Mouse (Mus musculus): ENCODE data around the gene Zfp775.
"Not testable (repeated sequence)": the region's sequence is repeated elsewhere in the genome, so short reads cannot be mapped to it uniquely, and the experiment has no call there.

Gene Zfp775

DNA sequence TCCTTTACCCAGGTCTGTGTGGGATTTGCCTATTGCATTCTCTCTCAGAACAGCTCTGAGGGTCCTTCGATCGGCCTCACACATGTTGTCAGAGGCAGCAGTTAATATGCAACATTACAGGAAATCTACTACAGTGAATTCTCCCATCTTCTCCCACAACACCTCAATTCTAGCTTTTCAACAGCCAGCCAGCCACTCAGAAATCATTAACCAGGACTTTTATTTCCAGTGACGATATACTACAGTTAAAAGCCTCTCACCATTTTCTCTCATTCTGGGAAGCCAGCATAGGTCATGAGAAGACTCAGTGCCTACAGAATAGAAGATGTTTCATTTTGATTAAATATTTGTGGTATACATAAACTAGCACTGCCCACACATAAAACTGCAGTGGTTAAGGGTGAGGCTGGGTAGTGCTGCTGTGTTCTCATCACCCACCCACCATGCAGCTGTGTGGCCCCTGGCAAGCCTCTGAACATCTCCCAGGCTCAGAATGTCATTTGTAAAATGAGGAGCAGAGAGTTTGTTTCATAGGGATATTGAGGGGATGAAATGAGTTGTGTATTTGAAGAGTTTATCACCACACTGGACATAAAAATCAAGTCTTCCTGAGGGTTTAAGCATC lies 10.5 kb upstream of the Zfp775 start:
- DNase-seq = peak; percentile 28

GRCm38 (mm10) chr6:48591871-48592270 lies 10.0 kb upstream of the Zfp775 start:
- no peak for DNase-seq

- DNase-seq = peak; percentile 98
Measured at GRCm38 (mm10) chr6:48593158-48594042, 8.5 kb upstream of the Zfp775 start, which contains the start of the genes Repin1 and Gm44965. TSS of gene Repin1 (plus strand) at chr6:48593883. TSS of gene Gm44965 (plus strand) at chr6:48593941.

GRCm38 (mm10) chr6:48594043-48594738 lies 7.7 kb upstream of the Zfp775 start:
- no peak for DNase-seq

- peak; percentile 39 for DNase-seq
Measured at GRCm38 (mm10) chr6:48595278-48595677, 6.6 kb upstream of the Zfp775 start.

- DNase-seq = no peak
Measured at GRCm38 (mm10) chr6:48596545-48597232, 5.2 kb upstream of the Zfp775 start.

- no peak for DNase-seq
Measured at GRCm38 (mm10) chr6:48597233-48597625, 4.6 kb upstream of the Zfp775 start.

DNA sequence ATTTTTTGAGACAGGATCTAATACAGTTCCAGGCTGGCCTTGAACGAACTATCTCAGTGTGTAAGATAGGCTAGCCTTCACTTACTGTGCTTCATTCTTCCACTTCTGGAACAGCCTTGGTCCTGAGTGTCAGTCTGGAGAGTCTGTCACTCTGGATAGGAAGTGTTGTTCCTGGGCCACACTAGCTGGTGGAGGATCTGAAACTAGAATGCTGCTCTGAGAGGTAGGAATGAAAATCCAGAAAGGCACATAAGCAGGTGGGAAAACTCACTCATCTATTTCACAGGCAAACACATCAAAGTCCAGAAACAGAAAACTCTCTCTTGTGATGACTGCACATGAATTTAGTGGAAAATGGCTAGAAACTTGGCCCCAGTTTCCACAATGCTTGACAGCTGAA lies 1.3 kb upstream of the Zfp775 start:
- no peak for DNase-seq

DNA sequence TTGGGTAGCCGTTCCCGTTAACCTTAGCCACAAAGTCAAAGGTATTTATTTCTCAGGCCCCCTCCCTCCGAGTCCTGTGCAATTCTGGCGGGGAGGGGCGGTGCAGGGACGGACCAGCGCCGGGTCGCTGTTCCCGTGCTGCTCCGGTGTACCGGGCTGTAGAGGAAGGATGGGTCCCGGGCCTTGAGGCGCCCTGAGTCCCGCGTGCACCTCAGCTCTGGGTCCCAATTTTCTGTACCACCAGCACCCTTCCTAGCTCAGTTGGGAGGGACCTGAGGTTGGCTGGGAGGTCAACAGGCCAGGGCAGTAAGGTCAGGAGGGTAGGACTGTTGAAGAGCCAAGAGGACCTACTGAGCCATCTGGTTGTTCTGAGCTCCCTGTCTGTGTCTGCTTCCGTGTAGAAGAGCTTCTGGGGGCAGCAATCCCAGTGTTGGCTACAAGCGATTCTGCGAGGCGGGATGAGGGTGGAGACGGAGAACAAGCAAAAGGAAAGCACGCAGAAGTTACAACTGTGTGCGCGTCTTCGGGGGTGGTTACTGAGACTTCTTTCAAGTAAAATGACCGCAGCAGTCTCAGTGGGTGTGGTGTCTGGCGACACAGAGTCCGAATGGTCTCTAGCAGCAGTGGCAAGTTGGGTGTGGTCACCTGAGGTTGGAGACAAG lies 348 bp downstream of the Zfp775 start:
- DNase-seq = no peak

GRCm38 (mm10) chr6:48608124-48608523 lies 6.3 kb downstream of the Zfp775 start:
- no peak for DNase-seq

DNA sequence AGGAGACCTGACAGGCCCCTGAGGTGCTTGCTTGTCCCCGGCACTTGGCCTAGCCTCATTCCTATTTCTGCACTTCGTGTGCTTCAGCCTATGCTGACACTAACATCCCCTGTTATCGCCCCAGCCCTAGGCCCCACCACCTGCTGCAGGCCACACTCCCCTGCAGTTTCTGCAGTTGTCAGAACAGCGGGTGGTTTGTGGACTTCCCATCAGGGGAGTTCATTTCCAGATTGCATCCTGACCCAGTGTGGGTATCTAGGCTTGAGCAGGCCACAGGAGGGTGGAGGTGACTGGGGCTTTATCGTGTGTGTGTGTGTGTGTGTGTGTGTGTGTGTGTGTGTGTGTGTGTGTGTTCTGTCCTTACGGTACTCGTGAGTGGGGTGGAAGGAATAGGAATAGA lies 7.6 kb downstream of the Zfp775 start:
- no peak for DNase-seq

- DNase-seq = no peak
Measured at GRCm38 (mm10) chr6:48610657-48611056, 8.8 kb downstream of the Zfp775 start.

- DNase-seq = no peak
Measured at GRCm38 (mm10) chr6:48613464-48613863, 11.6 kb downstream of the Zfp775 start.

DNA sequence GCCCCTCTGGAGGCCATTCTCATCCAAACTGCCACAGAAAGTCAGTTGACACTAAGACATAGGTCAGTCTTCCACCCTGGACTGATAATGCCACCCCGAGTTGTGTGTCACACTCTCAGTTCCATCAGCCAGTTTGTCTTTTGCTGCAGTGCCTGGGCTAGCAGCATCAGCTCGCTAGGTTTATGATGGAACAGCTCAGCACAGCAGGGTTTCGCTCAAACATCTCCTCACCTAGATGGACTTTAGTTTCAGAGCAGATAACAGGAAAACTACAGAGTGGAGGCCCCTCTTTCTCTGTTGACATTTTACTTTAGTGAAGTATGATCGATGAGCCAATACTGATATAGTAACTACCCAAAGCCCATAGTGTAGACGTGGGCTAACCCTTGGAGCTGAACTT lies 12.9 kb downstream of the Zfp775 start:
- no peak for DNase-seq

GRCm38 (mm10) chr6:48620031-48620430 lies 18.2 kb downstream of the Zfp775 start:
- DNase-seq = no peak

DNA sequence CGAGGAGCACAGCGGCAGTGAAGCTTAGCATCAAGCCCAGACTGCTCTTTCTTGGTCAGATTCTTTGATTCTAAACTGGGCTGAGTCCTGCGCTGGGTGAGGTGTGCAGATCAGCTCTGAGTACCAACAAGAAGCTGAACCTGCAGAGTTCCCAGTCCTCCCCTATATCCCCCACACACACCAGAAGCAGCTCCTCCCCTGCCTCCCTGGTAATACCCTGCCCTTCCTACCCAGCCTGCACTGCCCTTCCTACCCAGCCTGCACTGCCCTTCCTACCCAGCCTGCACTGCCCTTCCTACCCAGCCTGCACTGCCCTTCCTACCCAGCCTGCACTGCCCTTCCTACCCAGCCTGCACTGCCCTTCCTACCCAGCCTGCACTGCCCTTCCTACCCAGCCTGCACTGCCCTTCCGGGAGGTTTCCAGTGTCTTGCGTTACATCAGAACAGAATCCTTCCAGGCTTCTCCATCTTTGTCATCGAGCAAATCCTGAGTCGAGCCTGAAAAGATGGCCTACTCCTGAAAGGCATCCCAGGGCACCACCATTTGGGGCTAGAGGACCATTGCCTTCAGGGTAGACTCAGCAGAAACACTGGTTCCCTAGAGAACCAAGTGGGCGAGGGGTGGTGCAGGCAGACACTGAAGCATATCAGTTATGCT lies 20.5 kb downstream of the Zfp775 start:
- DNase-seq = not testable (repeated sequence)

- DNase-seq = no peak
Measured at GRCm38 (mm10) chr6:48623460-48623859, 21.6 kb downstream of the Zfp775 start.

DNA sequence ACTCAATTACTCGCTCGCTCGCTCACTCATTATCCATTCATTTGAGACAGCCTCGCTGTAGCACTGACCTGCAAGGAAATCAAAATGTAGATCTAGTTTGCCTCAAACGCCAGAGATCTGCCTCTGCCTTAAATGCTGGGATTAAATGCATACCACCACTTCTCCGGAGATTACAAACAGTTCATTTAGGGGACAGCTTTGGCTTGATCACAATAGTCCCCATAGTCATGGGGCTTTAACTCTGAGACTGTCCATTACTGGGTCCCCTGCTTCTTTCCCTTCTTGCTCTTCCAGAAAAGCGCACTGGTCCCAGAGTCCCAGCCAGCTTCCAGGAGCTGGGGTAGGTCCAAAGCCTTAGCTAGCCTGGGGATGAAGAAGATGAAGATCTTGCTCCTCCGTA lies 24.6 kb downstream of the Zfp775 start, which contains the start of gene AI854703:
Gene AI854703, plus strand, starts transcription at position 301 of the 400 bp plus-strand sequence.
- DNase-seq = no peak

DNA sequence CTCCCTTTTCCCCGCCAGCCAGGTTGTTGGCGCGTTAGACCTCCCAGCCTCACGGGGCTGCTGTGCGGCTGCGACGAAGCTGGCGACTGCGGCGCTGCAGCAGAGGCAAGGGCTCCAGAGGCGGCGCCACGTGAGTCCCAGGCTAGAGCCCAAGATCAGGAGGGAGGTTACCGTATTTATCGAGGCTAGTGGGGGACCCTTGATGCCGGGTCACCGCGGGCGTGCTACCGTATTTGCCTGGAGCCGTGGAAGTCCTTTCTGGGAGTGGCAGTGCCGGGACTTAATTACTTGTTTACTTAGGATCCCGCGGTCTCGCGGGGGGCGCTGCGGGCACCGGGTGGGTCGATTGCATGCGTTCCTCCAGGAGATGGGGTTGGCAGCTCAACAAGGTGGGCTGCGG lies 25.1 kb downstream of the Zfp775 start:
- peak; percentile 82 for DNase-seq

DNA sequence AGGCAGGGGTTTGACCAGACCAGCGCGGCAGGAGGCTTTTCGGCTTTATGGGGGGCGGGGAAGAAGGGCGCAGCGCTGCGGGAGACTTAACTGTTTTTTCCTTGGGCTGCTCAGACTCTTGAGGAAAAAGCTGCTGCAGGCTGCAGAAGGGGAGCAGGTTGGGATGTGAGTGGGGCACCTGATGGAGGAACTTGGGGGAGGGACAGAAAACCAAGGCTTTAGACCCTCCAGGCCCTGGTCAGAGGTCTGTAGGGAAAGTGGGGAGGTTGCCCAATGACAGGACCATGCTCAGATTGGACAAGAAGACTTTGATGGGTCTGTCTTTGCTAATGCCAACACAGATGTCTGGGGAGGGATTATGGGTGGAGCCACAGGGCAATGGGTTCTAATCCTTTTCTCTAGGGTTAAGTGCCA lies 25.7 kb downstream of the Zfp775 start:
- DNase-seq = peak; percentile 62

GRCm38 (mm10) chr6:48628377-48628776 lies 26.5 kb downstream of the Zfp775 start:
- no peak for DNase-seq

Data from kidney, adult 18-20 months (tissue).